Mouse (Mus musculus) embryonic facial prominence, embryonic 15.5 days (tissue): ENCODE measurements at regions not wholly inside any gene's neighbourhood (a gene's known extent, or its start where the extent isn't known, plus 50 kb on each side); places are given as distances from the start of the nearest gene placed in this dataset.
A peak's percentile ranks its signal among the peaks of the same experiment; 100 is the strongest.

Experiments used
- ATAC-seq: fragments of 200-750 bp; cut with Nextera tagmentation; 2 replicates; pipeline ENCODE4 v1.8.0; 2017; ENCODE audit warnings: low read depth, moderate TSS enrichment; ENCODE audit not compliant: insufficient number of reproducible peaks, low FRiP score, low TSS enrichment
- H3K27ac ChIP-seq: fragments of 300-500 bp; sonication (generic); replicated peaks from 2 replicates; pipeline ENCODE4 v1.5.1; 2015; ENCODE audit warnings: mild to moderate bottlenecking, inconsistent platforms
- H3K27me3 ChIP-seq: fragments of 300-500 bp; sonication (generic); 2 replicates; pipeline ENCODE4 v1.6.1; 2015; ENCODE audit warnings: inconsistent platforms
- H3K36me3 ChIP-seq: fragments of 300-500 bp; sonication (generic); 2 replicates; pipeline ENCODE4 v1.6.1; 2015; ENCODE audit warnings: mild to moderate bottlenecking, inconsistent platforms
- H3K4me1 ChIP-seq: fragments of 300-500 bp; sonication (generic); 2 replicates; pipeline ENCODE4 v1.6.1; 2015; ENCODE audit warnings: inconsistent platforms
- H3K4me2 ChIP-seq: fragments of 300-500 bp; sonication (generic); replicated peaks from 2 replicates; pipeline ENCODE4 v1.6.1; 2015; ENCODE audit warnings: mild to moderate bottlenecking, inconsistent platforms
- H3K4me3 ChIP-seq: fragments of 300-500 bp; sonication (generic); replicated peaks from 2 replicates; pipeline ENCODE4 v1.5.1; 2015; ENCODE audit warnings: mild to moderate bottlenecking, inconsistent platforms
- H3K9ac ChIP-seq: fragments of 300-500 bp; sonication (generic); 2 replicates; pipeline ENCODE4 v1.6.1; 2015; ENCODE audit warnings: inconsistent platforms
- H3K9me3 ChIP-seq: fragments of 300-500 bp; sonication (generic); replicated peaks from 2 replicates; pipeline ENCODE4 v1.6.1; 2016; ENCODE audit warnings: inconsistent platforms
- WGBS: fragments of 180-500 bp; shearing (Covaris S2); methylation state at CpG from one replicate; pipeline ENCODE4 v1.1.7; 2015; 5-methylcytosine and 5-hydroxymethylcytosine counted together

DNA sequence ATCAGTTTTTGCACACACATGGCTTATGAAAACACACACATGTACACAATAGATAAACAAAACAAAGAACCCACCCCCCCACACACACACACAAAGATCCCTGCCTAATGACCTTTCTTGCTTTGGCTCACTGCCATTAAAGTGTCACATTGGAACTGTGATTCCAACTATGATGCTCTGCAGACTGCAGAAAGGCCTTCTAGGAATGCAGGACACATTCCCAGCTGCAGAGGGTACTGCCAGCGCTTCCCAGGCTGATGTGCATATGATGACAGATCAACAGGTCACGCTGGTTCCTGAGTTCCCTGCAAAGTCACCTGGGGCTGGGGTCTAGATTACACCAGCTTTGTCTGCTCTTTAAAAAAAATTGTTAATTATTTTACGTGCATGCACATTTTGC, 68.1 kb upstream of the Ppm1j start:
- no peak overlapping the region for H3K4me2 ChIP-seq
- no peaks in the 10 kb centered on the region for H3K9me3 ChIP-seq
- H3K9ac ChIP-seq, result no peak overlapping the region
- WGBS, result 56% methylated on average over 3 of the region's 3 CpGs
- no peaks in the 10 kb centered on the region for H3K27me3 ChIP-seq
- peaks cover 10% of the 10 kb centered on the region for H3K4me1 ChIP-seq
- H3K36me3 ChIP-seq, result no peaks in the 10 kb centered on the region
- H3K27ac ChIP-seq, result no peak overlapping the region
- no peak for ATAC-seq
- H3K4me3 ChIP-seq, result no peak overlapping the region

DNA sequence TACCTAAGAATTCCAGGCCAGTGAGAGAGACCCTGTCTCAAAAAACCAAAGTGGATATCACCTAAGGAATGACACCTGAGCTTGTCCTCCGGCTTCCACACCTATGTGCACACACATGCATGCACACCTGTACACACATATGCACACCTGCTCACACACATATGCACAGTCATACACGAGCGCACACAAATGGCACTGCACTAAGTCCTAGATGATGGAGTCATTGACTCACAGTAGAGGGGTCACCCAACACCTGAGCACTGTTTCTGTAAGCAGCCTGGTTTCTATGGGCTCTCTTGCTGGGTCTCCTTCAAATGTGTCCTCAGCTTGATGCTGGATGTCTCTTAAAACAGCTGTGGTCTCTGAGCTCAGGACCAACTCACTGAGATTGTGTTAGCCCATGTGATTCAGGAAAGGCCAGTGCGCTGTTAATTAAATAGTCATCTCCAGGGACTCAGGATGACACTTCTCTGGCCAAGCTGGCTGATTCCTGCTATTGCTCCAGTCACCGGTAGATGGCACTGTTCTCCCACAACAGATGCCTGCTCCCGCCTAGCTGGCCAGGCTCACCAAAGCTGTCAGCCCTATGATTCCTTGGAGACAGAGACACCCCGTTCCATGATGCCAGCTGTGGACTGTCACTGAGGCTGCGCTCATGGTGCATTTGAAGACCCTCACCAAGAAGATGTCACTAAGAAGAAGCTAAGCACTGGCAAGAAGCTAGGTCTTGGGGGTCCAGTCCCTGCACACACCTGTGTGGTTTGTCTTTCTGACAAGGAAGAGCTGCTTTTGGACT, 66.8 kb upstream of the Ppm1j start:
- peak; percentile 53; the same call in 1 of the 2 replicates for ATAC-seq
- Histone ChIP-seq H3K9me3 (no peaks in the 10 kb centered on the region), H3K4me3 (peak overlapping the region; percentile 15), H3K27me3 (no peaks in the 10 kb centered on the region), H3K36me3 (no peaks in the 10 kb centered on the region), H3K27ac (no peak overlapping the region), H3K4me1 (peaks cover 8% of the 10 kb centered on the region), H3K4me2 (peak overlapping the region; percentile 37), H3K9ac (no peak overlapping the region)
- WGBS, result 22% methylated on average over 8 of the region's 8 CpGs

DNA sequence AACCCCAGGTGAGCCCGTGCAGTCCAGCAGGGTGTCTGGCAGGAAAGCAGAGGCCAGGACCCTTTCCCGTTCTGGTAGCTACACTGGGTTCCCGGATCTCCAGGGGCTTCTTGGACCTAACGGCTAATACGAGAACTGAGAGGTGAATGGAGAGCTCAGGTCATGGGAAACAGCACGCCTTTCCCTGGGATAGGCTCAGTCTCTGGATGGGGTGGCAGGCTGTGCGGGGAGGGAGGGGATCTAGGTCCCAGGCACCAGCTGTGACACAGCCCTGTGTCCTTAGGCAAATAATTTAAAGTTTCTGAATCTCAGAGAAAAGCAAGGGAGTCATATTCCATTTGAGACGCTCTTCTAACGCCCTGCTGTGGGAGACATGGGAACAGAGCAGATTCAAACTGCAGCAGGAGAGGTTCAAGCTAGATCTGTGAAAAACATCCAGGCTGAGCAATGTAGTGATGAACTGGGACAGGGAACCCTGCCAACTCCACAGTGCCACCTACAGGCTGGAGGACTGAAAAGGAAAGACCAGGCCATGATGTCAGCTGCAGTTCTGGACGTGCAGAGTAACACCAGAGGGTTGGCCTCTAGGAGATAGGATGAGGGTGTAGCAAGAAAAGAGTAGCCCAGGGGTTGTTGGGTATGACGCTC, 66.1 kb upstream of the Ppm1j start:
- Histone ChIP-seq H3K4me1 (peaks cover 8% of the 10 kb centered on the region), H3K27ac (no peak overlapping the region), H3K36me3 (no peaks in the 10 kb centered on the region), H3K9ac (no peak overlapping the region), H3K4me2 (peak overlapping the region; percentile 37), H3K4me3 (peak overlapping the region; percentile 15), H3K27me3 (no peaks in the 10 kb centered on the region), H3K9me3 (no peaks in the 10 kb centered on the region)
- ATAC-seq, result peak; percentile 25; the same call in 1 of the 2 replicates
- WGBS, result 44% methylated on average over 11 of the region's 11 CpGs
